Mouse (Mus musculus): ENCODE measurements around the gene Coa7. TPM values are rescaled to one million over a fixed set of nuclear protein-coding genes. Genes with fewer than 3 reads are reported as not detected.
"Not testable (repeated sequence)": the region's sequence is repeated elsewhere in the genome, so short reads cannot be mapped to it uniquely, and the experiment has no call there.

Gene Coa7
- polyA plus RNA-seq, 1 experiment = 2.8 TPM

DNA sequence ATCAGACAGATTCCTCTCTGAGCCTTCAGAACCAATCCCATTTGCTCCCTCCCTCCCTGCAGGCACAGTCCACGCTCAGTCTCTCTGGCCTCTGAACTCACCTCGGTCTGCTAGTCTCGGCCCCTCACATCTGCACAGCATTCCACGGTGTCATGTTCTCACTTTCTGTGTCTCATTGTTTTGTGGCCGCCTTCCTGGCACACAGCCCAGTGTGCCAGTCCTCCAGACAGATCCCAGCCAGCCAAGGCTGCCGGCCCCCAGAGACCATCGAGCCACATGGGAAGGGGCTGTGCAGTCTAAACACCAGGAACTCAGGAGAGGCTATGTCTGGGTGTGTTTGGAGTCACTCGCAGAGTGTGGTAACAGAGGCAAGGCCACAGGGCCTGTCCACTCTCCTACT lies 22.9 kb downstream of the Coa7 start:
- WGBS = 52% methylated on average over 8 of the region's 8 CpGs
- TF ChIP-seq POLR2A (IDR thresholded peaks at IDR 0.05; ENCODE audit: low read depth, low read length) (no peak), CTCF (IDR thresholded peaks at IDR 0.05; ENCODE audit: extremely low read depth, insufficient read depth, insufficient read length, insufficient replicate concordance) (no peak)
- Histone ChIP-seq H3K4me1 (ENCODE audit: control insufficient read depth, insufficient read depth, insufficient read length) (no peaks in the 10 kb centered on the region; the same call in 1 of the 2 replicates), H3K27me3 (ENCODE audit: control insufficient read depth, insufficient read depth, low read length) (no peaks in the 10 kb centered on the region), H3K4me3 (ENCODE audit: extremely low read depth, insufficient read depth, insufficient read length) (no peak overlapping the region), H3K27ac (ENCODE audit: insufficient read depth, low read length) (no peak overlapping the region), H3K36me3 (ENCODE audit: control insufficient read depth, insufficient read depth, low read length) (no peaks in the 10 kb centered on the region)
- DNase-seq (ENCODE audit: low read depth in 1 of 2, low spot score in 2 of 2) = no peak

DNA sequence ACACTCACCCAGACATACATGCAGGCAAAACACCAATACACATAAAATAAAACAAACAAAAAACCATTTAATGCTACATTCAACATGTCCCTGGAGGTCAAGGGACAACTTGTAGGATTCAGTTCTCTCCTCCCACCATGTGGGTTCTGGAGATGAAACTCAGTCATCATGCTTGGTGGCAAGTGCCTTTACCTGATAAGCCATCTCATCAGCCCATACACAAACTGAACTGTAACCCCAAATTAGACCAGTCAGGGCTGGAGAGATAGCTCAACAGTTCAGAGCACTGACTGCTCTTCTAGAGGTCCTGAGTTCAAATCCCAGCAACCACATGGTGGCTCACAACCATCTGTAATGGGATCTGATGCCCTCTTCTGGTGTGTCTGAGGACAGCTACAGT lies 25.7 kb downstream of the Coa7 start:
- H3K36me3 ChIP-seq (ENCODE audit: control insufficient read depth, insufficient read depth, low read length); H3K4me3 ChIP-seq (ENCODE audit: extremely low read depth, insufficient read depth, insufficient read length); H3K27me3 ChIP-seq (ENCODE audit: control insufficient read depth, insufficient read depth, low read length); H3K4me1 ChIP-seq (ENCODE audit: control insufficient read depth, insufficient read depth, insufficient read length); H3K27ac ChIP-seq (ENCODE audit: insufficient read depth, low read length); DNase-seq (ENCODE audit: low read depth in 1 of 2, low spot score in 2 of 2): not testable (repeated sequence)

- 94% methylated on average over 8 of the region's 8 CpGs for WGBS
- H3K4me3 ChIP-seq (ENCODE audit: extremely low read depth, insufficient read depth, insufficient read length) = no peak overlapping the region
These were observed 29.5 kb downstream of the Coa7 start for GRCm38 (mm10) chr4:108357458-108357857.

GRCm38 (mm10) chr4:108358498-108358897 lies 30.6 kb downstream of the Coa7 start:
- H3K4me1 ChIP-seq (ENCODE audit: control insufficient read depth, insufficient read depth, insufficient read length) = 0 out of 2 replicates have a peak, but pooled peaks cover 2% of the 10 kb centered on the region
- H3K27ac ChIP-seq (ENCODE audit: insufficient read depth, low read length) = no peak overlapping the region
- H3K36me3 ChIP-seq (ENCODE audit: control insufficient read depth, insufficient read depth, low read length) = no peaks in the 10 kb centered on the region
- no peaks in the 10 kb centered on the region for H3K27me3 ChIP-seq (ENCODE audit: control insufficient read depth, insufficient read depth, low read length)
- H3K4me3 ChIP-seq (ENCODE audit: extremely low read depth, insufficient read depth, insufficient read length) = no peak overlapping the region
- DNase-seq (ENCODE audit: low read depth in 1 of 2, low spot score in 2 of 2) = no peak
- WGBS = 96% methylated on average over 4 of the region's 4 CpGs
- TF ChIP-seq POLR2A (IDR thresholded peaks at IDR 0.05; ENCODE audit: low read depth, low read length) (no peak), CTCF (IDR thresholded peaks at IDR 0.05; ENCODE audit: extremely low read depth, insufficient read depth, insufficient read length, insufficient replicate concordance) (no peak)

More at GRCm38 (mm10) chr4:108357458-108357857, 29.5 kb downstream of the Coa7 start:
- Histone ChIP-seq H3K4me1 (ENCODE audit: control insufficient read depth, insufficient read depth, insufficient read length) (0 out of 2 replicates have a peak, but pooled peaks cover 2% of the 10 kb centered on the region), H3K36me3 (ENCODE audit: control insufficient read depth, insufficient read depth, low read length) (no peaks in the 10 kb centered on the region), H3K27ac (ENCODE audit: insufficient read depth, low read length) (no peak overlapping the region), H3K27me3 (ENCODE audit: control insufficient read depth, insufficient read depth, low read length) (no peaks in the 10 kb centered on the region)
- TF ChIP-seq CTCF (IDR thresholded peaks at IDR 0.05; ENCODE audit: extremely low read depth, insufficient read depth, insufficient read length, insufficient replicate concordance) (no peak), POLR2A (IDR thresholded peaks at IDR 0.05; ENCODE audit: low read depth, low read length) (no peak)
- DNase-seq (ENCODE audit: low read depth in 1 of 2, low spot score in 2 of 2) = no peak

GRCm38 (mm10) chr4:108360136-108361055 lies 32.5 kb downstream of the Coa7 start:
- Histone ChIP-seq H3K27ac (ENCODE audit: insufficient read depth, low read length) (no peak overlapping the region), H3K4me3 (ENCODE audit: extremely low read depth, insufficient read depth, insufficient read length) (no peak overlapping the region), H3K36me3 (ENCODE audit: control insufficient read depth, insufficient read depth, low read length) (no peaks in the 10 kb centered on the region), H3K4me1 (ENCODE audit: control insufficient read depth, insufficient read depth, insufficient read length) (0 out of 2 replicates have a peak, but pooled peaks cover 2% of the 10 kb centered on the region), H3K27me3 (ENCODE audit: control insufficient read depth, insufficient read depth, low read length) (no peaks in the 10 kb centered on the region)
- WGBS = 23% methylated on average over 28 of the region's 28 CpGs
- no peak for TF ChIP-seq POLR2A (IDR thresholded peaks at IDR 0.05; ENCODE audit: low read depth, low read length)
- no peak for TF ChIP-seq CTCF (IDR thresholded peaks at IDR 0.05; ENCODE audit: extremely low read depth, insufficient read depth, insufficient read length, insufficient replicate concordance)
- no peak for DNase-seq (ENCODE audit: low read depth in 1 of 2, low spot score in 2 of 2)

GRCm38 (mm10) chr4:108362321-108363261 lies 34.7 kb downstream of the Coa7 start:
- Histone ChIP-seq H3K4me1 (ENCODE audit: control insufficient read depth, insufficient read depth, insufficient read length) (0 out of 2 replicates have a peak, but pooled peaks cover 2% of the 10 kb centered on the region), H3K27me3 (ENCODE audit: control insufficient read depth, insufficient read depth, low read length) (no peaks in the 10 kb centered on the region), H3K27ac (ENCODE audit: insufficient read depth, low read length) (no peak overlapping the region), H3K36me3 (ENCODE audit: control insufficient read depth, insufficient read depth, low read length) (no peaks in the 10 kb centered on the region), H3K4me3 (ENCODE audit: extremely low read depth, insufficient read depth, insufficient read length) (no peak overlapping the region)
- WGBS = 73% methylated on average over 18 of the region's 18 CpGs
- no peak for DNase-seq (ENCODE audit: low read depth in 1 of 2, low spot score in 2 of 2)
- TF ChIP-seq POLR2A (IDR thresholded peaks at IDR 0.05; ENCODE audit: low read depth, low read length) (no peak), CTCF (IDR thresholded peaks at IDR 0.05; ENCODE audit: extremely low read depth, insufficient read depth, insufficient read length, insufficient replicate concordance) (no peak)
